Mouse (Mus musculus) heart, embryonic 13.5 days (tissue): Measurements from ENCODE around the gene Zfp341. TPM values are rescaled to one million over a fixed set of nuclear protein-coding genes. Genes with fewer than 3 reads are reported as not detected.

Source experiments
- ATAC-seq: fragments of 200-750 bp; cut with Nextera tagmentation; 2 replicates; pipeline ENCODE4 v1.8.0; 2017; ENCODE audit warnings: moderate TSS enrichment; ENCODE audit not compliant: insufficient number of reproducible peaks, low FRiP score, low TSS enrichment; ENCODE audit errors: extremely low read depth
- H3K27ac ChIP-seq: fragments of 300-500 bp; sonication (generic); replicated peaks from 2 replicates; pipeline ENCODE4 v1.5.1; 2015; ENCODE audit warnings: moderate library complexity, mild to moderate bottlenecking, inconsistent platforms
- H3K27me3 ChIP-seq: fragments of 300-500 bp; sonication (generic); replicated peaks from 2 replicates; pipeline ENCODE4 v1.6.1; 2015; ENCODE audit warnings: mild to moderate bottlenecking, inconsistent platforms
- H3K36me3 ChIP-seq: fragments of 300-500 bp; sonication (generic); 2 replicates; pipeline ENCODE4 v1.6.1; 2015; ENCODE audit warnings: mild to moderate bottlenecking, inconsistent platforms
- H3K4me1 ChIP-seq: fragments of 300-500 bp; sonication (generic); 2 replicates; pipeline ENCODE4 v1.6.1; 2015; ENCODE audit warnings: inconsistent platforms
- H3K4me2 ChIP-seq: fragments of 300-500 bp; sonication (generic); 2 replicates; pipeline ENCODE4 v1.6.1; 2015; ENCODE audit warnings: inconsistent platforms, mild to moderate bottlenecking, moderate library complexity
- H3K4me3 ChIP-seq: fragments of 300-500 bp; sonication (generic); 2 replicates; pipeline ENCODE4 v1.5.1; 2015; ENCODE audit warnings: moderate library complexity, mild to moderate bottlenecking, inconsistent platforms
- H3K9ac ChIP-seq: fragments of 300-500 bp; sonication (generic); 2 replicates; pipeline ENCODE4 v1.6.1; 2015; ENCODE audit warnings: inconsistent platforms, mild to moderate bottlenecking, moderate library complexity
- H3K9me3 ChIP-seq: fragments of 300-500 bp; sonication (generic); 2 replicates; pipeline ENCODE4 v1.6.1; 2016; ENCODE audit warnings: inconsistent platforms
- WGBS: fragments of 180-500 bp; shearing (Covaris S2); methylation state at CpG from one replicate; pipeline ENCODE4 v1.1.7; 2015; ENCODE audit warnings: mixed read lengths; 5-methylcytosine and 5-hydroxymethylcytosine counted together
- polyA plus RNA-seq: library from polyadenylated mRNA; unstranded; fragments of >200 nt; fragmentation: Nextera tagmentation; extraction: Ambion mirVana; gene quantifications from 2 replicates; pipeline ENCODE4 v1.2.1, GENCODE M21; 2015

Zfp341 gene
- polyA plus RNA-seq, 1 experiment from 2014 or later = 0.68 TPM

GRCm38 (mm10) chr2:154589051-154589450, 24.0 kb upstream of the Zfp341 start:
- Histone ChIP-seq H3K4me2 (no peak overlapping the region), H3K4me3 (no peak overlapping the region), H3K9ac (no peak overlapping the region), H3K9me3 (0 out of 2 replicates have a peak, but pooled peaks cover 4% of the 10 kb centered on the region), H3K4me1 (peaks cover 19% of the 10 kb centered on the region), H3K27ac (no peak overlapping the region), H3K27me3 (no peaks in the 10 kb centered on the region; the same call in 1 of the 2 replicates), H3K36me3 (peaks cover 28% of the 10 kb centered on the region)
- WGBS = 73% methylated on average over 4 of the region's 4 CpGs
- ATAC-seq = no peak

DNA sequence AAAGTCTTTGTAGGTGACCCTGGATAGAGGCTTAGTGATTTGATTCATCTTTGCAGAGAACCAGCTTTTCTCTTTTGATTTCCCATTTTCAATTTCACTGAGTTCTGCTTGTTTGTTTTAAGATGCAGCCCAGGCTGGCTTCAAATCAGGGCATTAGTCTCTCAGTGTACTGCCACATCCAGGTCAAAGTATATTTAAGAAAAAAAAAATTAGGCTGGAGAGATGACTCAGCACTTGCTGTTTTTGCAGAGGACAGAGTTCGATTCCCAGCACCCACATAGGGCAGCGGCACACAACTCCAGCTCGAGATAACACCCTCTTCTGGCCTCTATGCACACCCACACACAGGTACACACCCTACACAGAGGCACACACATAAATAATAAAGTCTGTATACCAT, 21.9 kb upstream of the Zfp341 start:
- no peak overlapping the region for H3K4me2 ChIP-seq
- no peak overlapping the region for H3K27ac ChIP-seq
- no peaks in the 10 kb centered on the region for H3K27me3 ChIP-seq
- peaks cover 46% of the 10 kb centered on the region for H3K36me3 ChIP-seq
- WGBS = 78% methylated on average over 3 of the region's 3 CpGs
- no peak overlapping the region for H3K9ac ChIP-seq
- no peak overlapping the region for H3K4me3 ChIP-seq
- H3K9me3 ChIP-seq = 0 out of 2 replicates have a peak, but pooled peaks cover 4% of the 10 kb centered on the region
- ATAC-seq = no peak
- H3K4me1 ChIP-seq = peaks cover 9% of the 10 kb centered on the region; the same call in 1 of the 2 replicates

- Histone ChIP-seq H3K4me1 (peaks cover 7% of the 10 kb centered on the region; the same call in 1 of the 2 replicates), H3K4me2 (no peak overlapping the region), H3K27ac (no peak overlapping the region), H3K27me3 (no peaks in the 10 kb centered on the region), H3K36me3 (peaks cover 32% of the 10 kb centered on the region), H3K4me3 (no peak overlapping the region), H3K9me3 (no peaks in the 10 kb centered on the region), H3K9ac (no peak overlapping the region)
- ATAC-seq = no peak
- 65% methylated on average over 3 of the region's 3 CpGs for WGBS
These were observed 20.1 kb upstream of the Zfp341 start for GRCm38 (mm10) chr2:154593025-154593424.

DNA sequence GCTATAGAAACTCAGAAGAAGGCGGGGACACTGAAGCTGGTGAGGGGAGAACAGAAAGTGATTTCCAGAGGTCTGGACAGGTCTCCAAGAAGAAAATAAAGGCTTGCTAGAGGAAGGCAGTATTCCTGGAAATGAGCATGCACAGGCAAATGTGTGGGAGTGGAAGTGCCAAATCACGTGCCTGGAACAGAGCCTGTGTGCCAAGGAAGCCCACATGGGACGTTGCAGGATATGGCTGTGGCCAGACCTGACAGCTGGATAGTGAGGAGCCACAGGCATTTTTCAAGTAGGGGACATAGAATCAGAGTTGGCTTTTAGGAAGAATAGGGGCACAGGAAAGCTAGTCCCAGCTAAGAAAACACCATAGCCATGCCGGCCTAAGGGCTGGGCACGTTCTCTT, 17.3 kb upstream of the Zfp341 start:
- H3K27me3 ChIP-seq = no peaks in the 10 kb centered on the region
- no peak for ATAC-seq
- WGBS = 76% methylated on average over 5 of the region's 5 CpGs
- H3K36me3 ChIP-seq = peaks cover 32% of the 10 kb centered on the region
- no peak overlapping the region for H3K9ac ChIP-seq
- no peak overlapping the region for H3K4me3 ChIP-seq
- no peaks in the 10 kb centered on the region for H3K9me3 ChIP-seq
- no peak overlapping the region for H3K4me2 ChIP-seq
- no peak overlapping the region for H3K27ac ChIP-seq
- peaks cover 9% of the 10 kb centered on the region for H3K4me1 ChIP-seq

GRCm38 (mm10) chr2:154597399-154597798, 15.7 kb upstream of the Zfp341 start:
- Histone ChIP-seq H3K9me3 (no peaks in the 10 kb centered on the region), H3K36me3 (peaks cover 32% of the 10 kb centered on the region), H3K27me3 (no peaks in the 10 kb centered on the region), H3K4me1 (peaks cover 9% of the 10 kb centered on the region), H3K27ac (no peak overlapping the region), H3K4me2 (no peak overlapping the region), H3K4me3 (no peak overlapping the region), H3K9ac (no peak overlapping the region)
- ATAC-seq = no peak
- WGBS = 93% methylated on average over 3 of the region's 3 CpGs

- ATAC-seq = no peak
- H3K36me3 ChIP-seq = peaks cover 3% of the 10 kb centered on the region; the same call in 1 of the 2 replicates
- no peaks in the 10 kb centered on the region for H3K9me3 ChIP-seq
- H3K4me3 ChIP-seq = no peak overlapping the region
- 67% methylated on average over 6 of the region's 6 CpGs for WGBS
- H3K4me2 ChIP-seq = no peak overlapping the region
- no peak overlapping the region for H3K27ac ChIP-seq
- no peak overlapping the region for H3K9ac ChIP-seq
- no peaks in the 10 kb centered on the region for H3K27me3 ChIP-seq
- peaks cover 21% of the 10 kb centered on the region for H3K4me1 ChIP-seq
These were observed 12.5 kb upstream of the Zfp341 start for GRCm38 (mm10) chr2:154600586-154600985.

GRCm38 (mm10) chr2:154601324-154601723, 11.8 kb upstream of the Zfp341 start:
- WGBS = 74% methylated on average over 3 of the region's 3 CpGs
- no peaks in the 10 kb centered on the region for H3K27me3 ChIP-seq
- no peaks in the 10 kb centered on the region for H3K36me3 ChIP-seq
- no peak overlapping the region for H3K4me3 ChIP-seq
- H3K9me3 ChIP-seq = no peaks in the 10 kb centered on the region
- no peak overlapping the region for H3K4me2 ChIP-seq
- no peak for ATAC-seq
- no peak overlapping the region for H3K27ac ChIP-seq
- peaks cover 21% of the 10 kb centered on the region for H3K4me1 ChIP-seq
- H3K9ac ChIP-seq = no peak overlapping the region

GRCm38 (mm10) chr2:154603007-154603637, 10.0 kb upstream of the Zfp341 start:
- Histone ChIP-seq H3K9ac (peak overlapping the region; percentile 93), H3K4me3 (peak overlapping the region; percentile 88), H3K27ac (peak overlapping the region; percentile 71), H3K9me3 (no peaks in the 10 kb centered on the region), H3K27me3 (peaks cover 7% of the 10 kb centered on the region; the same call in 1 of the 2 replicates), H3K4me2 (peak overlapping the region; percentile 81), H3K36me3 (no peaks in the 10 kb centered on the region), H3K4me1 (peaks cover 21% of the 10 kb centered on the region)
- no peak for ATAC-seq
- 15% methylated on average over 22 of the region's 22 CpGs for WGBS

- Histone ChIP-seq H3K36me3 (no peaks in the 10 kb centered on the region), H3K4me1 (peaks cover 21% of the 10 kb centered on the region), H3K9ac (peak within 1 kb of the TSS; percentile 93), H3K4me2 (peak within 1 kb of the TSS; percentile 81), H3K9me3 (no peaks in the 10 kb centered on the region), H3K27ac (peak within 1 kb of the TSS; percentile 71), H3K4me3 (peak within 1 kb of the TSS; percentile 88), H3K27me3 (peaks cover 7% of the 10 kb centered on the region; the same call in 1 of the 2 replicates)
- ATAC-seq = peak; percentile 100
- WGBS = under 1% methylated on average over 13 of the region's 13 CpGs
These were observed 9.4 kb upstream of the Zfp341 start, which contains the start of gene Pxmp4 for GRCm38 (mm10) chr2:154603638-154604153. Gene Pxmp4, minus strand, starts transcription at chr2:154603708.

- no peak for ATAC-seq
- H3K27ac ChIP-seq = peak overlapping the region; percentile 52
- peaks cover 21% of the 10 kb centered on the region for H3K4me1 ChIP-seq
- peak overlapping the region; percentile 88 for H3K4me3 ChIP-seq
- H3K9me3 ChIP-seq = no peaks in the 10 kb centered on the region
- H3K4me2 ChIP-seq = peak overlapping the region; percentile 81
- H3K9ac ChIP-seq = peak overlapping the region; percentile 72
- H3K36me3 ChIP-seq = no peaks in the 10 kb centered on the region
- H3K27me3 ChIP-seq = peaks cover 7% of the 10 kb centered on the region; the same call in 1 of the 2 replicates
- 31% methylated on average over 7 of the region's 7 CpGs for WGBS
These were observed 8.9 kb upstream of the Zfp341 start for GRCm38 (mm10) chr2:154604156-154604555.

DNA sequence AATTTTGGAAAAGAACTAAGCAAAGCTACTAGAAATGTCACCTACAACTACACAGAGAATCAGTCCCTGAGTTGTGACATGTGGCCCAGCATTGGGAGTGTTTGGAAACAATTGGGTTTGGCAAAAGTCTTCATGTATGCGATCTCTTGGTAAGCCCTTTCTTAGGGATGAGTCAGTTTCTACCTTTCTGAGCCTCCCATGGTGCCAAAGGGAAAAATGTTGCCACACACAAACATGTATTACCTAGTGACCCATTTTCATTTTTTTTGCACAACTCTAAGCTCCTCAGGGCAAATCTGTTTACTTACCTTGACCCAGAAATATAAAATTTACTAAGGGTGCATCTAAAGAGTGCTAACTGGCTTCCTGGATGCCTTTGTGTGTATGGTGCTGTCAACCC, 6.1 kb upstream of the Zfp341 start:
- no peak overlapping the region for H3K27ac ChIP-seq
- no peaks in the 10 kb centered on the region for H3K9me3 ChIP-seq
- no peak overlapping the region for H3K4me2 ChIP-seq
- H3K4me3 ChIP-seq = no peak overlapping the region
- H3K4me1 ChIP-seq = peaks cover 12% of the 10 kb centered on the region
- H3K27me3 ChIP-seq = peaks cover 7% of the 10 kb centered on the region; the same call in 1 of the 2 replicates
- WGBS = 62% methylated on average over 1 of the region's 1 CpGs
- no peak for ATAC-seq
- H3K9ac ChIP-seq = no peak overlapping the region
- no peaks in the 10 kb centered on the region for H3K36me3 ChIP-seq
